Mouse (Mus musculus) stomach, embryonic 16.5 days (tissue): ENCODE measurements around the gene Zfp719. TPM values are rescaled to one million over a fixed set of nuclear protein-coding genes. Genes with fewer than 3 reads are reported as not detected.

ENCODE experiments used
- ATAC-seq: fragments of 200-750 bp; cut with Nextera tagmentation; 2 replicates; pipeline ENCODE4 v1.8.0; 2017; ENCODE audit warnings: moderate number of reproducible peaks, moderate TSS enrichment; ENCODE audit not compliant: insufficient read depth, low FRiP score
- H3K27ac ChIP-seq: fragments of 300-500 bp; sonication (generic); 2 replicates; pipeline ENCODE4 v1.5.1; 2014; ENCODE audit warnings: low read length
- H3K27me3 ChIP-seq: fragments of 300-500 bp; sonication (generic); 2 replicates; pipeline ENCODE4 v1.6.1; 2014; ENCODE audit warnings: low read length, control low read depth, mixed read lengths; ENCODE audit not compliant: control insufficient read depth, insufficient read depth
- H3K36me3 ChIP-seq: fragments of 300-500 bp; sonication (generic); 2 replicates; pipeline ENCODE4 v1.6.1; 2014; ENCODE audit warnings: low read length; ENCODE audit not compliant: control insufficient read depth, insufficient read depth
- H3K4me1 ChIP-seq: fragments of 300-500 bp; sonication (generic); 2 replicates; pipeline ENCODE4 v1.6.1; 2014; ENCODE audit warnings: low read length, control low read depth, mixed read lengths; ENCODE audit not compliant: control insufficient read depth, insufficient read depth
- H3K4me2 ChIP-seq: fragments of 300-500 bp; sonication (generic); 2 replicates; pipeline ENCODE4 v1.6.1; 2014; ENCODE audit warnings: low read depth, low read length, mixed read lengths
- H3K4me3 ChIP-seq: fragments of 300-500 bp; sonication (generic); replicated peaks from 2 replicates; pipeline ENCODE4 v1.5.1; 2014; ENCODE audit warnings: mild to moderate bottlenecking, low read length
- H3K9ac ChIP-seq: fragments of 300-500 bp; sonication (generic); 2 replicates; pipeline ENCODE4 v1.6.1; 2014; ENCODE audit warnings: low read length
- H3K9me3 ChIP-seq: fragments of 300-500 bp; sonication (generic); replicated peaks from 2 replicates; pipeline ENCODE4 v1.6.1; 2016; ENCODE audit warnings: low read length, control low read depth; ENCODE audit not compliant: control insufficient read depth
- WGBS: fragments of 180-500 bp; shearing (Covaris S2); extraction: QIAGEN DNeasy Blood & Tissue Kit; methylation state at CpG from one replicate; pipeline ENCODE4 v1.1.7; 2014; 5-methylcytosine and 5-hydroxymethylcytosine counted together
- polyA plus RNA-seq: library from polyadenylated mRNA; unstranded; fragments of >200 nt; fragmentation: Nextera tagmentation; extraction: Ambion mirVana; gene quantifications from 2 replicates; pipeline ENCODE4 v1.2.1, GENCODE M21; 2015

The Zfp719 gene
- polyA plus RNA-seq, 1 experiment from 2014 or later: 12.9 TPM

DNA sequence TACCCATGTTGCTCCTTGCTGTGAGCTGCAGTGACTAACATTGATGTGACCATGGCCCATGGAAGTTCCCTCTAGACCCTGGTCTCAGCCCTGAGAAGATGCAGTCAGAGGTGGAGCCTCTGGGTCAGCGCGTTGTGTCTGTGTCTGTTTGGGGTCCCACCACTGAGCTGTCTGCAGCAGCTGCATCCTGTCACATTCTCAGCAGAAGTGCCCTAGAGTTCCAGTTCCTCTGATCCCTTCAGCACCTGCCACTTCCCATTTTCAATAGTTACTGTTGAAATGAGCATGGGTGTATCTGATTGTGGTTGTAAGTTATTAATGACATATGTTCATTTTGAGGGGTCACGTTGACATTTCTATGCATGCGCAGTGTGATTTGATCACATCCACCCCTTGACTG, 26.3 kb upstream of the Zfp719 start:
- H3K4me2 ChIP-seq: no peak overlapping the region
- no peak overlapping the region for H3K9ac ChIP-seq
- no peaks in the 10 kb centered on the region for H3K9me3 ChIP-seq
- H3K4me1 ChIP-seq: no peaks in the 10 kb centered on the region
- H3K27me3 ChIP-seq: no peaks in the 10 kb centered on the region
- no peak overlapping the region for H3K27ac ChIP-seq
- WGBS: 74% methylated on average over 4 of the region's 4 CpGs
- no peak overlapping the region for H3K4me3 ChIP-seq
- no peaks in the 10 kb centered on the region for H3K36me3 ChIP-seq
- no peak for ATAC-seq

DNA sequence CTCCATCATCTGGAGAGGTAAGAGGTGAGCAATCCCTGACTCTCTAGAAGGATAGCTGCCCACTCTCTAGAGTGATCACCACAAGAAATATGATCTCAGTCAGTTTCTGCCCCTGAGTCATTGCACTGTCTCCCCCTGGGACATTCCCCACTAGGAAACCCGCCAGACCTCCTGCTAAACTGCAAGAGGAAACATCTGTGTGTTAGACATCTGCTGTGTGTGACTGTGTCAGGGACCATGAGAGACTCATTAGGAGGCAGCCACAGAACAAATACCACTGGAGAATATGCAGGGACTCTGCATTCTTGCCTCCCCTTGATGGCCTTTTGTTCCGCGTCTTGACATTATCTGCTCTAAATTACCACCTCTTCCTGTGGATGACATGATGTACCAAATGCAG, 24.9 kb upstream of the Zfp719 start:
- 54% methylated on average over 3 of the region's 3 CpGs for WGBS
- Histone ChIP-seq H3K9me3 (no peaks in the 10 kb centered on the region), H3K27ac (no peak overlapping the region), H3K27me3 (no peaks in the 10 kb centered on the region), H3K9ac (no peak overlapping the region), H3K36me3 (no peaks in the 10 kb centered on the region), H3K4me1 (no peaks in the 10 kb centered on the region), H3K4me2 (no peak overlapping the region), H3K4me3 (no peak overlapping the region)
- no peak for ATAC-seq

GRCm38 (mm10) chr7:43555351-43555750, 24.1 kb upstream of the Zfp719 start:
- H3K4me3 ChIP-seq: no peak overlapping the region
- H3K27me3 ChIP-seq: no peaks in the 10 kb centered on the region
- 0 out of 2 replicates have a peak, but pooled peaks have one; percentile 33 for ATAC-seq
- 84% methylated on average over 5 of the region's 5 CpGs for WGBS
- no peaks in the 10 kb centered on the region for H3K9me3 ChIP-seq
- no peak overlapping the region for H3K27ac ChIP-seq
- H3K4me1 ChIP-seq: no peaks in the 10 kb centered on the region
- no peak overlapping the region for H3K9ac ChIP-seq
- H3K36me3 ChIP-seq: no peaks in the 10 kb centered on the region
- H3K4me2 ChIP-seq: no peak overlapping the region

GRCm38 (mm10) chr7:43556901-43557300, 22.5 kb upstream of the Zfp719 start:
- no peak overlapping the region for H3K27ac ChIP-seq
- no peak overlapping the region for H3K9ac ChIP-seq
- no peaks in the 10 kb centered on the region for H3K36me3 ChIP-seq
- H3K9me3 ChIP-seq: no peaks in the 10 kb centered on the region
- ATAC-seq: no peak
- H3K27me3 ChIP-seq: no peaks in the 10 kb centered on the region
- WGBS: 28% methylated on average over 1 of the region's 1 CpGs
- H3K4me3 ChIP-seq: no peak overlapping the region
- no peaks in the 10 kb centered on the region for H3K4me1 ChIP-seq
- H3K4me2 ChIP-seq: no peak overlapping the region

DNA sequence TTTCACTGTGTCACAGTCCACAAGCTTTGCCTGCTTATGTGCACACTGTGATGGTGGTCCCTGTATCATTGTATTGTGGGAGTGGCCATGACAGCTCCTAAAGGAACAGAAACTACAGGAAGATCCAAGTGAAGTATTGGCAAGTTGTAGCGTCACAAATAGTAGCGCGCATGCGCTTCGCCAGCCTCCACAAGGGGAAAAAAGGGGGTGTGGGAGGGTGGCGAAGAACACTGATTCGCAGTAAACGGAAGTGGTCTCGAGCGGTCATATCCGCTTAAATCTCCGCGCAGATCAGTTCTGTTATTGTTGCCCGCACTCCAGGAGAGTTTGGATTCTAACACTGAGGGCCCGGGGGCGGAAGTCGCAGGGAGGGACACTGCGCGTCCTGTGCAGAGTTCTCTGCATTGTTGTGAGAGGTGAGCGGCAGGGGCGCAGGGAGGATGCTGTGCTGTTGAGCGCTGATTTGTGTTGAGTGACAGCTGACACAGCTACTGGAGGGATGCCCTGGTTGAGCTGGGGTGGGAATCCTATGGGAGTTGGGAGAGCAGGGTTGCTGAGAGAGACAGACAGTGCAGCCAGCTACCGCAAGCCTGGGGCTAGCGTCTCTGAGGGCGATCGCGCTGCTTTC, 17.3 kb upstream of the Zfp719 start, which contains the start of gene Zfp658:
Gene Zfp658, plus strand, starts transcription at position 251 of the 628 bp plus-strand sequence.
- Histone ChIP-seq H3K4me2 (peak within 1 kb of the TSS; percentile 78), H3K4me3 (peak within 1 kb of the TSS; percentile 73), H3K27ac (peak within 1 kb of the TSS; percentile 82), H3K4me1 (peaks cover 7% of the 10 kb centered on the region), H3K36me3 (no peaks in the 10 kb centered on the region), H3K27me3 (no peaks in the 10 kb centered on the region), H3K9me3 (no peaks in the 10 kb centered on the region), H3K9ac (peak within 1 kb of the TSS; percentile 82)
- 0% methylated on average over 27 of the region's 27 CpGs for WGBS
- peak; percentile 88 for ATAC-seq

- H3K4me1 ChIP-seq: peaks cover 7% of the 10 kb centered on the region
- no peaks in the 10 kb centered on the region for H3K9me3 ChIP-seq
- no peaks in the 10 kb centered on the region for H3K36me3 ChIP-seq
- H3K4me2 ChIP-seq: peak overlapping the region; percentile 78
- H3K27ac ChIP-seq: peak overlapping the region; percentile 82
- H3K27me3 ChIP-seq: no peaks in the 10 kb centered on the region
- H3K9ac ChIP-seq: peak overlapping the region; percentile 82
- WGBS: 1% methylated on average over 10 of the region's 10 CpGs
- H3K4me3 ChIP-seq: peak overlapping the region; percentile 73
- no peak for ATAC-seq
Observed at GRCm38 (mm10) chr7:43562651-43563070, 16.7 kb upstream of the Zfp719 start.

- H3K4me2 ChIP-seq: peak overlapping the region; percentile 78
- WGBS: 41% methylated on average over 6 of the region's 6 CpGs
- H3K4me1 ChIP-seq: peaks cover 7% of the 10 kb centered on the region
- H3K9me3 ChIP-seq: no peaks in the 10 kb centered on the region
- no peaks in the 10 kb centered on the region for H3K27me3 ChIP-seq
- H3K9ac ChIP-seq: peak overlapping the region; percentile 82
- H3K36me3 ChIP-seq: peaks cover 3% of the 10 kb centered on the region; the same call in 1 of the 2 replicates
- H3K27ac ChIP-seq: no peak overlapping the region
- peak overlapping the region; percentile 73 for H3K4me3 ChIP-seq
- no peak for ATAC-seq
Observed at GRCm38 (mm10) chr7:43563300-43563699, 16.1 kb upstream of the Zfp719 start.

GRCm38 (mm10) chr7:43571216-43571615, 8.2 kb upstream of the Zfp719 start:
- H3K9ac ChIP-seq: no peak overlapping the region
- H3K4me2 ChIP-seq: no peak overlapping the region
- no peaks in the 10 kb centered on the region for H3K4me1 ChIP-seq
- ATAC-seq: no peak
- no peak overlapping the region for H3K4me3 ChIP-seq
- H3K27ac ChIP-seq: no peak overlapping the region
- no peaks in the 10 kb centered on the region for H3K27me3 ChIP-seq
- 89% methylated on average over 2 of the region's 2 CpGs for WGBS
- no peaks in the 10 kb centered on the region for H3K9me3 ChIP-seq
- peaks cover 27% of the 10 kb centered on the region for H3K36me3 ChIP-seq

DNA sequence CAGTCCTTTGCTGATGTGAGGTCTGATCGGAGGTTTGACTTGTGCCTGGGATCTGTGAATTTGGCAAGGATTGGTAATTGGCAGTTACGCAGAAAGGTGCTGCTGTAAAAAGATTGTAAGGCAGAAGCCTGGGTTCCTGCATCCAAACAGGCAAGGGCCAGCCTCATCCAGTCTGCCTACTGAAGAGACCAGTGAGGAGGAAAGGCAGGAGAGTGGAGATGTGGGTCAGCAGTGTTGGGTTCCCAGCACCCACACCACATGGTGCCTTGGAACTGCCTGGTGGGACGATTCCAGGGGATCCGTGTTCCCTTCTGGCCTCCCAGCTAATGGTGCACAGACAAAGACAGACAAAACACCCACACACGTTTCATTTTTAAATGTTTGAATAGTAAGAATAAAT, 1.1 kb downstream of the Zfp719 start:
- peak overlapping the region; percentile 86; the same call in 1 of the 2 replicates for H3K27ac ChIP-seq
- peaks cover 11% of the 10 kb centered on the region for H3K36me3 ChIP-seq
- H3K4me3 ChIP-seq: peak overlapping the region; percentile 67
- peak overlapping the region; percentile 84 for H3K4me2 ChIP-seq
- peaks cover 9% of the 10 kb centered on the region for H3K4me1 ChIP-seq
- WGBS: 54% methylated on average over 5 of the region's 5 CpGs
- no peak for ATAC-seq
- H3K27me3 ChIP-seq: no peaks in the 10 kb centered on the region
- peak overlapping the region; percentile 80 for H3K9ac ChIP-seq
- no peaks in the 10 kb centered on the region for H3K9me3 ChIP-seq
